Mouse (Mus musculus): ENCODE data around the gene Nop10. TPM values are rescaled to one million over a fixed set of nuclear protein-coding genes. Genes with fewer than 3 reads are reported as not detected.

Gene Nop10
- 10 to 100 TPM; 53.6 to 59.6 TPM for total RNA-seq (2021)

DNA sequence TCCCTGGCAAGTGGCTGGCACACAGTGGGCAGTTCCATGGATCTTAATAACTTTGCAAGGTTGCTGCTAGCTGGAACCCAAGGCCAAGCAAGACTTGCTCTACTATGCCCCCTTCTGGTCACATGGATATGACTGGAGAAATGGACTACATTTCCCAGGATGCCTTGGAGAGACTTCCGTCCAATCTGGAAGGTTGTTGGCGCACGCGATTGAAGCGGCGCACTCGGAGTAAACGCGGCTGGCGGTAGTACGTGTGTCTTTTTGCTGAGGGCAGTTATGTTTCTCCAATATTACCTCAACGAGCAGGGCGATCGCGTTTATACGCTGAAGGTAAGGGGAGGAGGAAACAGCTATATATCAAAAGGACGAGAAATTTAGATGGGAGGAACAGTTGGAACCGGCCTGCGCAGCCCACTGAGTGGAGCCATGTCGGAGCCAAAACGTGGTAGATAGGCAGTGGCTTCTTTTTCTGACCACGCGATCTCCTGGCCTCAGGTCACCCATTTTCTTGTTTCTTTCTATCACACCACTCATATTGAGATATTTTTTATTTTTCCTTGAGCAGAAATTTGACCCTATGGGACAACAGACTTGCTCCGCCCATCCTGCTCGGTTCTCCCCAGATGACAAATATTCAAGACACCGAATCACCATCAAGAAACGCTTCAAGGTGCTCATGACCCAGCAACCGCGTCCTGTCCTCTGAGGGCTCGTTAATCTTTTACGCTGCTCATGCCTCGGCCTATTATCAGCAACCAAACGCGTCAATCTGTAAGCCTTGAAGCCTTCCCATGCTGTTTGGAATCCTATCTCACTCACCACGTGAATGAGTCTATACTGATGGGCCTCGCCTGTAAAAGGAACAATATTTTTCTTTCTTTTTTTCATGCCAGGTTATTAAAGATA, at the start of gene Nop10:
TSS of gene Nop10 (plus strand) at position 179 of the 906 bp plus-strand sequence.
- peak; percentile 69 to 80 for DNase-seq (ENCODE audit: extremely low spot score in 1 of 2, low spot score in 1 of 2)

- no peak for DNase-seq (ENCODE audit: extremely low spot score in 1 of 2, low spot score in 1 of 2)
Observed at GRCm38 (mm10) chr2:112215977-112216376, 45.7 kb upstream of the Nop10 start.

GRCm38 (mm10) chr2:112217614-112218013, 44.1 kb upstream of the Nop10 start:
- DNase-seq (ENCODE audit: extremely low spot score in 1 of 2, low spot score in 1 of 2) = no peak

DNA sequence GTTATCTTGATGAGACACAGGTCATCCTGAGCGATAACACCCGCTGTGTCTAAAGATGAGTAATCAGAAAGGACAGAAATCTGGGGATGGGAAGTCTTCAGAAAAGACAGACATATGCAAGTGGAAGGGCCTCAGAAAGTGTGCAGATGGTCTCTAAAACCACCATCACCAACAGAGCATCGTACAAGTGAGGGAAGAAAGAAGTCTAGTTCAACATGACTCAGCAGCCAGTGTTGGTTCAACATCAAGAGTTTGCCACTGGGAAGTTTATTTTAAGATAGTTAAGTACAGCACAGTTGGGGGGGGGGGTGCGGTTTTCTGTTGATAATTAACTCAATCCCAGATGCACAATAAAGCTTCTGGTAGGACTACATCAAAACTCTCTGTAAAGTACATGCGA, 40.8 kb upstream of the Nop10 start:
- no peak for DNase-seq (ENCODE audit: extremely low spot score in 1 of 2, low spot score in 1 of 2)

- no peak for DNase-seq (ENCODE audit: extremely low spot score in 1 of 2, low spot score in 1 of 2)
Observed at GRCm38 (mm10) chr2:112222607-112223006, 39.1 kb upstream of the Nop10 start.

DNA sequence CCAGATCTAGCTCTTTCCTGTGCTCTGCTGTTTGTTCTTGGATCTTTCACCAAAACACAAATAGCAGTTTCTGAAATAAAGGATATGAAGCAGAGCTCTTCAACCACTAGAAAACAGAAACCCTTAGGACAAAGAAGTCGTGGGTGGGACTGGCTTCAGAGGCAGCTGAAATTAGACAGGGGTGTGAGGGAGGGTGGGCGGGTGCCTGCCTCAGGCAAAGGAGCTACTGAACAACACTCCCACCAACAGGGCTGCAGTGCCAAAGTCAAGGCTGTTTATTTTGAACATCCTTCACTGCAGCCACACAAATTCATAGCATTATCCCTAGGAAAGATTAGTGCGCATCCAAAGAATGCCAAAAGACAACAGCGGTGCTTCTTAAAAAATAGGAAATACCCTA, 37.4 kb upstream of the Nop10 start:
- DNase-seq (ENCODE audit: extremely low spot score in 1 of 2, low spot score in 1 of 2) = no peak

DNA sequence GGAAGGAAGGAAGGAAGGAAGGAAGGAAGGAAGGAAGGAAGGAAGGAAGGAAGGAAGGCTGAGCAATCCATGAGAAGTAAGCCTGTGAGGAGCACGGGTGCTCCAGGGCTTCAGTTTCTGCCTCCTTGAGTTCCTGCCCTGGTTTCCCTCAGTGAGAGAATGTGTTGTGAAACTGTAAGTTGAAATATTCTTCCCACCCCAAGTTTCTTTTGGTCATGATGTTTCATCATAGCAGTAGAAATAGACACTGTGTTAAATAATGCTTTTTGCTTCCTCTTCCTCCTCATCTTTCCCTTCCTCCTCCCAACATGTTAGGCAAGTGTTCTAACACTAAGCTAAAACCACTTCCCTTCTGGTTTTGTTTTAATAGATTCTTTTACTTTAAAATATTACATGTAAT, 29.1 kb upstream of the Nop10 start:
- no peak for DNase-seq (ENCODE audit: extremely low spot score in 1 of 2, low spot score in 1 of 2)

DNA sequence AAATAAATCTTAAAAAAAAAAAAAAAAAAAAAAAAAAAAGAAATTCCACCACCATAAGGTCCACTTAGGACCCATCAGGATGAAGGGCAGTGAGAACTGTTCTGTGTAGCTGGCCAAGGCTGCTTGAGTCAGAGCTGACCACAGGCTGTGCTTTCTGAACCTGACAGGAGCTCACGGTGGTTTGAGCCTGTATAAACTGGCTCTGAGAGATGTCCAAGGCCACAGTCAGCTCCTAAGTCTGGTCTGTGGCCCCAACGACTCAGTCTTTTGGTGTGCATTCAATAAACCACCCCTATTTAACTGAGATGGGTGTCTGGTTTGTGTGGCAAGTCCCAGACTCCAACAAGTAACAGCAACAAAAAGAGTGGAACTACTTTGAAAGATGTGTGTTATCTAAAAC, 25.1 kb upstream of the Nop10 start:
- no peak for DNase-seq (ENCODE audit: extremely low spot score in 1 of 2, low spot score in 1 of 2)

GRCm38 (mm10) chr2:112238006-112238405, 23.7 kb upstream of the Nop10 start:
- no peak for DNase-seq (ENCODE audit: extremely low spot score in 1 of 2, low spot score in 1 of 2)

- peak; percentile 92 to 94 for DNase-seq (ENCODE audit: extremely low spot score in 1 of 2, low spot score in 1 of 2)
Observed at GRCm38 (mm10) chr2:112239212-112239934, 22.4 kb upstream of the Nop10 start, which contains the start of gene Lpcat4. Gene Lpcat4, plus strand, starts transcription at chr2:112239468.

DNA sequence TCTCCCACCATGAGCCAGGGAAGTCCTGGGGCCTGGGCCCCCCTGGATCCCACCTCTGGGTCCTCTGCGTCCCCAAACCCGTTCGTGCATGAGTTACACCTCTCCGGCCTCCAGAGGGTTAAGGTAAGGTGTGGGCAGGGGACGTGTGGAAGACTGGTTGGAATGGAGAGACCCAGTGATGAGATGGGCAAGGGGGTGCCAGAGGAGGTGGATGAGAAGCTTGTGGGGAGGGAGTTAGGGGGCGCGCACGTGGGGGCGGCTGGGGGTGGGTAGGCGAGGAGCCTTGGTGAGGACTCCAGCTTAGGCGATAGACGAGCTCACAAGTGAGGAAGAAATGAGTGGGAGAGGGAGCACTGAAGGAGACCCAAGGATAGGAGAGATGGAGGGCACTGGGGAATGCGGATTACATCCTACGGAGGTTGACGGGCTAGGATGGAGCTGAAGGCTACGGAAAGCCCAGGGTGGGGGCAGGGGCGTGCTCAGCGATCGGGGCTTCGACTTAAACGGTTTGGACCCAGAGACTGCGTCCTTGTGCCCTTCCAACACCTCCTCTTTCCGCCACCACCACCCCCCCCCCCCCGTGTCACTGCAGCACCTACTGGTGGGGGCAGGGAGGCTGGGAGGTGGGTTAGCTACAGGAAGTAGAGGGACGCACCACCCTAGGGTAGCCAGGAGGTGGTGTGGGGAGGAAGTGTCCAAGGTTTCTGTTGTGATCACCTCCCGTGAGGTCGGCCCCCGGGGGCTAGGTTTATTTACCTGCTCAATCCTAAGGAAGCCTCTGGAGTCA, 21.6 kb upstream of the Nop10 start:
- peak; percentile 32 to 34 for DNase-seq (ENCODE audit: extremely low spot score in 1 of 2, low spot score in 1 of 2)

DNA sequence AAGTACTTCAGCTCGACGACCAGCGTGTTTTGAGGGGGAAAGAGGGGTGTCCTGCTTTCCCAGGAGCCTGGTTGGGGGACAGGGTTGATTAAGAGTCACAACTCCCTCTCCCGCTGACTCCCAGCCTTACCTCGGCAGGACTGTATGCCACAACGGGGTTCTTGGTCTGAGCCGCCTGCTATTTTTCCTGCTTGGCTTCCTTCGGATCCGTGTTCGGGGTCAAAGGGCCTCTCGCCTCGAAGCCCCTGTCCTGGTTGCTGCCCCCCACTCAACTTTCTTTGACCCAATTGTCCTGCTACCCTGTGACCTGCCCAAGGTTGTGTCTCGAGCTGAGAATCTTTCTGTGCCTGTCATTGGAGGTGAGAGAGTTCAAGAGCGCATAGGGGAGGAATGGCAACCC, 19.9 kb upstream of the Nop10 start:
- no peak for DNase-seq (ENCODE audit: extremely low spot score in 1 of 2, low spot score in 1 of 2)

- DNase-seq (ENCODE audit: extremely low spot score in 1 of 2, low spot score in 1 of 2) = no peak
Observed at GRCm38 (mm10) chr2:112245307-112245706, 16.4 kb upstream of the Nop10 start.

GRCm38 (mm10) chr2:112246193-112246592, 15.5 kb upstream of the Nop10 start:
- DNase-seq (ENCODE audit: extremely low spot score in 1 of 2, low spot score in 1 of 2) = no peak

GRCm38 (mm10) chr2:112247323-112247722, 14.4 kb upstream of the Nop10 start:
- no peak for DNase-seq (ENCODE audit: extremely low spot score in 1 of 2, low spot score in 1 of 2)

DNA sequence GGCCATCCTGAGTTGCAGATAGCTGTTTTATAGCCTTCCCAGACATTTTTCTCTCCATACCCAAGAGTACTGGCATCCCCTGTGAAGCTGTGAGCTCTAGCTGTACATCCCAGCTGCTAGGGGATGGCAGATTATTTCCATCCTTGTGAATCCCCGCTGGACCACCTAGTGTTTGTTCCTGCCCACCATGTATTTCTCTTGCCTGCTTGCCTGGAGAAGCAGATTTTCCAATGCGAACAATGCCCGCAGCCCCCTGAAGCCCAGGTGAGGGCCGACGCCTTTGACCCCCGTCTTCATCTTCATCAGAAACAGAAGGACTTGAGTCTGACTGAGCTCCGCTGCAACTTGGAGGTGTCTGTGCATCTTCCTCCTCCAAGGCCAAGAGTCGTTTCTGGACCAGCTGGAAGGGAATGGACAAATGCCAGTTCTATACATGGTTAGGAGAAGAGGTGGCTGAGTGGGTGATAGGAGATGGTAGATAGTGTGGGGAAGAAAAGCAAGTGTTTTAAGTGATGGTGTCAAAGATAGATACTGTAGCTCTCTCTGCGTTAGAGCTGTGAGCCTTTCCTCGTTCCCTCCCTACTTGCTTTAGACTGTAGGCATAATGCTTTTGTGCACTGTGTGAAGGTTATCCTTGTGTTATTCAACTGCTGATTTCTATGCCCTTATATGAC, 11.8 kb upstream of the Nop10 start:
- no peak for DNase-seq (ENCODE audit: extremely low spot score in 1 of 2, low spot score in 1 of 2)

- no peak for DNase-seq (ENCODE audit: extremely low spot score in 1 of 2, low spot score in 1 of 2)
Observed at GRCm38 (mm10) chr2:112254675-112255515, 6.8 kb upstream of the Nop10 start.

- no peak for DNase-seq (ENCODE audit: extremely low spot score in 1 of 2, low spot score in 1 of 2)
Observed at GRCm38 (mm10) chr2:112259241-112259962, 2.3 kb upstream of the Nop10 start, which contains the start of gene Nutm1. Gene Nutm1, minus strand, starts transcription at chr2:112259291.
